Mouse (Mus musculus) mature B cell (primary cell): ENCODE results near the gene Slc31a2.

Experiments used
- in situ Hi-C: fragments of 300-500 bp; cut with MboI; formaldehyde crosslinking; loops from 2 replicates; pipeline ENCODE4 v1.14.3; 2019

Slc31a2 gene

GRCm38 (mm10) chr4:62316456-62316855 is 54.1 kb downstream of the Slc31a2 start:
- in situ Hi-C loops, result no loop called here

DNA sequence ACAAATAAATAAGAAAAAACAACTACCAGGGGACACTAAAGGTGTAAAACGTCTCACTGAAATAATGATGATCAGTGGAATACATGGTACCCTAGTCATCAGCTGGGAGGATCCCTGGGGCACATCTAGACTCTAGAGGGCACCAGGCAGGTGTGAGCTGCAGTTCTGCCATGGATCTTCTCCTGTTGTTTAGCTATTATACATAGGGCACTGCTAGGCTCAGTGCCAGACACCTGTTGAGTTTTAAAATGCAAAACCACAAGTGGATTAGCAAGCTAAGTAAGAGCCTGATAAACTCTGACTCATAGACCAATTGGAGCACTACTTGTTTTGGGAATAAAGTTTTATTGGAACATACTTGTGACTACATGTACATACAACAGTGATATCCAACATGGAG is 55.9 kb downstream of the Slc31a2 start:
- in situ Hi-C loops, result no loop called here

GRCm38 (mm10) chr4:62322684-62323083 is 60.3 kb downstream of the Slc31a2 start:
- in situ Hi-C loops, result no loop called here

DNA sequence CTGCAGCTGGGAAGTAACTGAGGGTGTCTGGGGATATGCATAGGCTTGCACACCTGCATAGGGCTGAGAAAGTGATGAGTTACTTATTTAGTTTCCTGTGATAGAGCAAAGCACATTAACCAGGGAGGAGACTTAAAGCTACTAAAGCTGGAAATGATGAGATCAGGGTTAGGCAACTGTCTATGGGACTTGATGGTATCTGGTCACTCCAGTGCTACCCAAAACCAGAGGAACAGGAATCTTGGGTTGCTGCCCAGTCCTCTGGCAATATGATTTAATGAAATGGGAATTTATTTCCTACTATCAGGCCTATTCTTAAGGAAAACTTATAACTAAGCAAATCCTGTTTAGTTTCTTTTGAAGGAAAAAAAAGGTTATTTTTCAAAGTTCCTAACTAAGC is 63.7 kb downstream of the Slc31a2 start:
- in situ Hi-C loops, result no loop called here

DNA sequence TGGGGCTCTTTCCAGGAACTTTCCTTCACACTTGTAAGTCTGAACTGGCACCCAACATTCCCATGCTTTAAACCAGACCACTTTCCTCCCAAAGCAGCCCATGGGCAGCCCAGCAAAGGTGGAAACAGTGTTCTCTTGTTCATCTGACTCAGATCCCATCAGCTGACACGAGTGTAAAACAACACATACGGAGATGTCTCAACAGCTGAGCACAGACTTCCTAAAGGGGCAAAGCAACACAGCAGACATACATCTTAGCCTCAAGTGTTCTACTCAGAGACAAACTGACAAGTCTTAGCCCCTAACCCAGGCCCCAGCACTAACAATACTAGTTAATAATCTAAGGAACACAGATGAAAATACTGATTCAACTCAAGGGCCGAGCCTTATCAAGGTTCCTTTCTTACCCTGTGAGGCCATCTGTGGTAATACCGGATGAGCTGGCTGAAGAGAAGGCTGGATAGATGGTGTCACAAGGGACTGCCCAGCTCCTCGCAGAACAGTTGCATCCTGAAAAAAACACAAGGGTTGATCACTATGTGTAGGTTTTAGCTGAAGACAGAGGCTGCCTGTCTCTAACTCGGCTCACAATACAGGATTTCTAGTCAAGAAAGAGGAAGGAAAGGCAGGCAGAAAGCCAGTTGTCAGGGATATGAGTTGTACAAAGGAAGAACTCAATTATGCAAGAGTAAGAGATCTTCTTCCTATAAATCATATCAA is 66.7 kb downstream of the Slc31a2 start:
- in situ Hi-C loops, result no loop called here

DNA sequence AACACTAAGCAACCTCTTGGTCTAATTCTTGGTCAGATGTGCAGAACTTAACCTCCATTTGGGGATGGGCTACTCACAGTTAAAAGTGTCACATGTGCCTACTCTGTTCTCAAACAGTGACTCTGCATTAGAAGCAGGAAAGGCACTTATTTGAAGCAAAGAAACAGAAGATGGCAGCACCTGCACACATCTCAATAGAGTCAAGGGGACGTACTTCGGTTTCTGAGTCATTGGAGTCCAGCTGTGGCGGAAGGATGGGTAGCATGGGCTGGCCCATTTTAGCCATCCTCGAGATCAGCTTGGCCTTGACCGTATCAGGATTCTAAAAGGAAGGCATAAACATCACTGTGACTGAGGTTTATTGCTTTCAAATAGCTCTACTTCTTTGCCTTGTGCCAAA is 69.6 kb downstream of the Slc31a2 start:
- in situ Hi-C loops, result no loop called here

- in situ Hi-C loops, result no loop called here
These were observed 76.2 kb downstream of the Slc31a2 start for GRCm38 (mm10) chr4:62338536-62338935.

- in situ Hi-C loops, result no loop called here
These were observed 81.6 kb downstream of the Slc31a2 start for GRCm38 (mm10) chr4:62344000-62344399.

- in situ Hi-C loops, result no loop called here
These were observed 83.5 kb downstream of the Slc31a2 start for GRCm38 (mm10) chr4:62345827-62346226.

DNA sequence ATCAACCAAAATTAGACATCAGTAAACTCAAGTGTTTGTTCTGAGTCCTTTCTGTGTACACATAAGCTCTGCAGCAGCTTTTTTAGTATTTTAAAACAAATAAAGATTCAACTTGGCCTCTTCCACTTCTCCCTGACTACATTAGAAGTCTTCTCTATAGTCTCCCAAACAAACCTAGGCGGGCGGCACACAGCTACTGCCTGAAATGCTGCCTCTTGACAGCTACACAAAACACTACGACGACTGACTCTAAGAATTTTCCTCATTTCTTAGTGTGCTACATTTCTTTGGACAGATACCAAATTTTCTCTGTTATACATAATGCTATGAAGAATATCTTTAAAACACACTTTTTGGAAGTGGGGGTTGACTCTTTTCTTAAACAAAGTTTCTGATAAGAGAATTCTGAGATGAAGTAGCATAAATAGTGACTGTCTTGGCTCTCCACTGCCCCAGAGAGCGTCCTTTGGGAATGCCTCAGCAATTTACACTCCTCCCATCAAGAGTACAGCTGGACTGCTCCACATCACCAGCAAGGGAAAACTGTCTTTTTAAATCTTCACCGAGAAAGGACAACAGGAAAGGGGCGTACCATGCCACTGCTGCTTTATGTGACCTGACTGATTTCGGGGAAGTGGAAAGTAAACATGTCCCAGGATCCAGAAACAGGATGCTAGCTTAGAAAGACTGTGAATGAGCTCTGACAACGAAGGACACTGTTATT is 85.4 kb downstream of the Slc31a2 start:
- in situ Hi-C loops, result no loop called here
